Mouse (Mus musculus): ENCODE data around the gene Tnfsf9. TPM values are rescaled to one million over a fixed set of nuclear protein-coding genes. Genes with fewer than 3 reads are reported as not detected.
A peak's percentile ranks its signal among the peaks of the same experiment; 100 is the strongest.

Tnfsf9 gene
- polyA plus RNA-seq, 1 experiment: 3.3 TPM

DNA sequence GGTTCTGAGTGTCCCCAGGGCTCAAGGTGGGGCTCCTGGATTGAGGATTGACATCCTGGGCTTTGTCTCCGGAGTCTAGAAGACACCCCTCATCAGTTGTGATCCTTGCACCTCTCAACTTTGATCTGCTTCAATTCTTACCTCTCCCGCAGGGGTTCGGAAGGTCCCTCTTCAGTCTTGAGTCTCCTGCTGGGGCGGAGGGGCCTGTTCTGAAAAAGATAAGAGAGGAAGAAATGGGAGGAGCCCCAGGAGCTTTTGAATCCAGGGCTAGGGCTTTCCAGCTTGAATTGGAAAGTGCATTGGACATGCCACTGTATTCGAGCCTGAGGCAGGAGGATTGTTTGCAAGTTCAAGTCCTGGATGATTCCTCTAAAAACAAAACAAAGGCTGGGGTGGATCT lies 38.2 kb upstream of the Tnfsf9 start:
- Histone ChIP-seq H3K9me3 (no peaks in the 10 kb centered on the region), H3K4me1 (peaks cover 18% of the 10 kb centered on the region), H3K27me3 (replicated peaks) (peaks cover 26% of the 10 kb centered on the region), H3K4me3 (replicated peaks) (no peak overlapping the region), H3K36me3 (replicated peaks; ENCODE audit: low read length) (peaks cover 49% of the 10 kb centered on the region)
- TF ChIP-seq GATA1 (IDR thresholded peaks at IDR 0.05; ENCODE audit: borderline replicate concordance, low read length) (no peak), FLI1 (IDR thresholded peaks at IDR 0.05; ENCODE audit: low read length) (no peak)

DNA sequence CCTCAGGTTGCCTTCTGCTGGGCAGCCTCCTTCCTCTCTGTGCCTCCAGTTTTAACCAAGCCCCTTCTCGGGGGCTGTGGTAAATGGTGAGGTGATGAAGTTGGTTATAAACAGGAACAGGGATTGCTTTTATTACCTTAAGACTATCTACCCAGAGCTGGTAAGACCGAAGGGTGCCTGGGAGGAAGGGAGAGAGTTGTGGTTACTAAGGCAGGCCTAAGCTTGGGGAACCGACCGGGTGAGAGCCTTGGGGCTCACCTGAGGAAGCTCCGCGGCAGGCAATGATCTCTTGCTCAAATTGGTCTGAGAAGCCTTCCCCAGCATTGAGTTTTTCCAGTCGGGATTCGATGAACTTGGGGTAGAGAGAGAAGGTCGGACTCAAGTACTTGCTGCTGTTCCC lies 34.9 kb upstream of the Tnfsf9 start:
- H3K9me3 ChIP-seq: no peaks in the 10 kb centered on the region
- H3K36me3 ChIP-seq (replicated peaks; ENCODE audit: low read length): peaks cover 74% of the 10 kb centered on the region
- H3K4me1 ChIP-seq: peaks cover 3% of the 10 kb centered on the region; the same call in 1 of the 2 replicates
- TF ChIP-seq GATA1 (IDR thresholded peaks at IDR 0.05; ENCODE audit: borderline replicate concordance, low read length): no peak
- no peak for TF ChIP-seq FLI1 (IDR thresholded peaks at IDR 0.05; ENCODE audit: low read length)
- peaks cover 1% of the 10 kb centered on the region for H3K27me3 ChIP-seq (replicated peaks)
- H3K4me3 ChIP-seq (replicated peaks): no peak overlapping the region

DNA sequence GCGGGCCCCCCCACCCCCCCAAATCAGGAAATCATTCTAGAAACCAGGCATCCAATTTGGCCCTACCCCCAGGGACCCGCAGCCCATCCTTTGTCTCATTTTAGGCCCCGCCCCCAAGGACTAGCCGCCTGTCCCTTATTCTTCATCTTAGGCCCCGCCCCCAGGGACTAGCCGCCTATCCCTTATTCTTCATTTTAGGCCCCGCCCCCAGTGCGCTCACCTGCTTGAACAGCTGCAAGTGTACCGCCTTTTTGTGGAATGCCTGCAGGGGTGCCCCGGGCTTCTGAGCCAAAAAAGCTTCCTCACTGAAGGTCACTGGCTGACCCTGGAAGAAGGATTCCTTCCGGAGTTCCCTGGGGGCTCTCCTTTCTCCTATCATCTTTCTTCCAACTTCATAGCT lies 34.4 kb upstream of the Tnfsf9 start:
- no peaks in the 10 kb centered on the region for H3K9me3 ChIP-seq
- H3K4me3 ChIP-seq (replicated peaks): no peak overlapping the region
- H3K4me1 ChIP-seq: no peaks in the 10 kb centered on the region
- H3K27me3 ChIP-seq (replicated peaks): no peaks in the 10 kb centered on the region
- TF ChIP-seq FLI1 (IDR thresholded peaks at IDR 0.05; ENCODE audit: low read length) (no peak), GATA1 (IDR thresholded peaks at IDR 0.05; ENCODE audit: borderline replicate concordance, low read length) (no peak)
- H3K36me3 ChIP-seq (replicated peaks; ENCODE audit: low read length): peaks cover 73% of the 10 kb centered on the region

DNA sequence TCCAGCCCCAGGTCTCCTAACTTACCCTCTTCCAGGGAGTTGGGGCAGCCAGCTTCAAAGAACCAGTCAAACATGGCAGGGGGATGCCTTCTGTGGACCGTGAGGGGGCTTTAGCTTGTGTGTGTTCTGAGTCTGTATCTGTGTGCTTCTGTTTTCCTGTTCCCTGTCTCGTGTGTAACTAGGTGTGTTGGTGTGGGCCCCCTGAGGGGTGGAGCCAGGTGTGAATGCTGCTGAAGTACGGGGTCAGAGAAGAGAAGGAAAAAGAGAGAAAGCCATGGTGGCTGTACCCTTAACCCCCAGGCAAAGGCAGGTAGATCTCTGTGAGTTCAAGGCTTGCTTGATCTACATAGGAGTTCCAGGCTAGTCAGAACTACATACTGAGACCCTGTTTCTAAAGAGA lies 28.2 kb upstream of the Tnfsf9 start:
- Histone ChIP-seq H3K36me3 (replicated peaks; ENCODE audit: low read length) (peaks cover 57% of the 10 kb centered on the region), H3K9me3 (no peaks in the 10 kb centered on the region), H3K4me1 (peaks cover 57% of the 10 kb centered on the region), H3K4me3 (replicated peaks) (no peak overlapping the region), H3K27me3 (replicated peaks) (no peaks in the 10 kb centered on the region)
- TF ChIP-seq GATA1 (IDR thresholded peaks at IDR 0.05; ENCODE audit: borderline replicate concordance, low read length) (no peak), FLI1 (IDR thresholded peaks at IDR 0.05; ENCODE audit: low read length) (no peak)

DNA sequence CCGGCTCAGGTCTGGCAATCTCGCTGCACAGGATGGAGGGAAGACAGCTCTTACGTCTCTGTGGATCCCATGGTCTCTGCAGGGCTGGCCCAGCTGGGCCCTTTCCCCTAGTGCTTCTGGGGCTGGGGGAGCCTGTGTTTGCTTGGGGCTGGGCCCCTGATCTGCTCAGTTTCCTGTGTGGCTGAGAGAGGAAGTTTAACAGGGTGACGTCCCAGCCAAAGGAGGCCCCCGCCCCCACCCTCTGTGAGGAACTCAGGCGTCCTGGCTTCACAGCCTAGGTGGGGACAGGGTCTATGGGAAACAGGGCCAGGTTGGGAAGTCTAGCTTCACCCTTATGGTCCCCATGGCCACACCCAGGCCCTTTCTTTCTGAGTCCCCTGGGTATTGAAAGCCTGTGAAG lies 26.8 kb upstream of the Tnfsf9 start, which contains the start of gene Dennd1c:
Gene Dennd1c, minus strand, starts transcription at position 179 of the 400 bp plus-strand sequence.
- Histone ChIP-seq H3K27me3 (replicated peaks) (no peaks in the 10 kb centered on the region), H3K4me1 (peaks cover 60% of the 10 kb centered on the region), H3K9me3 (no peaks in the 10 kb centered on the region), H3K36me3 (replicated peaks; ENCODE audit: low read length) (peaks cover 53% of the 10 kb centered on the region), H3K4me3 (replicated peaks) (peak within 1 kb of the TSS; percentile 86)
- TF ChIP-seq FLI1 (IDR thresholded peaks at IDR 0.05; ENCODE audit: low read length) (no peak), GATA1 (IDR thresholded peaks at IDR 0.05; ENCODE audit: borderline replicate concordance, low read length) (no peak)

DNA sequence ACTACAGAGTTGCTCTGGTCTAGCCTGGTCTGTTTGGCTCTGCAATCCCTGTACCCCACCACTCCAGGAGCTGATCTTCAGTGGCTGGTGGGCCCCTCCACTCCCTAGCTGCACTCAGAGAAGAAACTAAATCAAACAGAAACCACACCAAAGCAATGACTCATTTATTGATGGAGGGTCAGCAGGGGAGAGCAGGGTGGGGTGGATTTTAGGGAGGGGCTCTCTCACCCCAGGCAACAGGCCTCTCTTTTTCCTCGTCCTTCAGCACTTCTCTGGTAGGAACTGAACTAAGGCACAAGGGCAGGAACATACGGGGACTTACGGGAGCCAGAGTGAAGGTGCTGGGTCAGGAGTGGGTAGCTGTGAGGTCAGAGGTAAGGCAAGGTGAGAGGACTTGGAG lies 25.2 kb upstream of the Tnfsf9 start:
- H3K9me3 ChIP-seq: no peaks in the 10 kb centered on the region
- H3K4me1 ChIP-seq: peaks cover 71% of the 10 kb centered on the region
- H3K4me3 ChIP-seq (replicated peaks): no peak overlapping the region
- H3K27me3 ChIP-seq (replicated peaks): peaks cover 2% of the 10 kb centered on the region
- H3K36me3 ChIP-seq (replicated peaks; ENCODE audit: low read length): peaks cover 45% of the 10 kb centered on the region
- TF ChIP-seq FLI1 (IDR thresholded peaks at IDR 0.05; ENCODE audit: low read length) (no peak), GATA1 (IDR thresholded peaks at IDR 0.05; ENCODE audit: borderline replicate concordance, low read length) (no peak)

DNA sequence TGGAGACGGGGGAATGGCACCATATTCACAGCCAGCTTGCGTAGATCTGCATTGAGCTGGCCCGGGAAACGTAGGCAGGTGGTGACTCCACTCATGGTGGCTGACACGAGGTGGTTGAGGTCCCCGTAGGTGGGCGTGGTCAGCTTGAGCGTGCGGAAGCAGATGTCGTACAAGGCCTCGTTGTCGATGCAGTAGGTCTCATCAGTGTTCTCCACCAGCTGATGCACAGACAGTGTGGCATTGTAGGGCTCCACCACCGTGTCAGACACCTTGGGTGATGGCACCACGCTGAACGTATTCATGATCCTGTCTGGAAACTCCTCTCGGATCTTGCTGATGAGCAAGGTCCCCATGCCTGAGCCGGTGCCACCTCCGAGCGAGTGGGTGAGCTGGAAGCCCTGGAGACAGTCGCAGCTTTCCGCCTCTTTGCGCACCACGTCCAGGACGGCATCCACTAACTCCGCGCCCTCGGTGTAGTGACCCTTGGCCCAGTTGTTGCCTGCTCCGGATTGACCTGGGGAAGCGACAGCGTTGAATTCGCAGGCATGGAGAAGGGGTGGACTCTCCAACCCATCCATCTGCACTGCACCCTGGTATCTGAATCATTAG lies 23.8 kb upstream of the Tnfsf9 start:
- H3K4me3 ChIP-seq (replicated peaks): peak overlapping the region; percentile 3
- no peak for TF ChIP-seq GATA1 (IDR thresholded peaks at IDR 0.05; ENCODE audit: borderline replicate concordance, low read length)
- no peak for TF ChIP-seq FLI1 (IDR thresholded peaks at IDR 0.05; ENCODE audit: low read length)
- H3K27me3 ChIP-seq (replicated peaks): peaks cover 4% of the 10 kb centered on the region
- H3K4me1 ChIP-seq: peaks cover 66% of the 10 kb centered on the region
- H3K36me3 ChIP-seq (replicated peaks; ENCODE audit: low read length): peaks cover 35% of the 10 kb centered on the region
- no peaks in the 10 kb centered on the region for H3K9me3 ChIP-seq

DNA sequence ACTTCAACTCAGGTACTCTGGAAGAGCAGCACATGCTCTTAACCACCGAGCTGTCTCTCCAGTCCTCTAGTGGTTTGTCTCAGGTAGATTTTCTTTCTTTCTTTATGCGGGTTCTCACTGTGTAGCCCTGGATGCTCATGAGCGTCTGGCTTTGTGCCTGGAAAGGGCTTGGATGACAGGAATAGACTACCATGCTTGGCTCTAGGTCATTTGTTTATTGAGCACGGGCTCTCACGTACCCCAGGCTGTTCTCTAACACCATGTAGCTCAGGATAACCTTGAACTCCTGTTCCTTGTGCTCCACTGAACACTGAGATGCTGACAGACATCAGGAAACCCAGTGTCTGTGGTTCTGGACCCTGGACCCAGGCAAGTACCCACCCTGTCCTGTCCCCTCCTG lies 22.6 kb upstream of the Tnfsf9 start:
- Histone ChIP-seq H3K4me3 (replicated peaks) (no peak overlapping the region), H3K36me3 (replicated peaks; ENCODE audit: low read length) (peaks cover 32% of the 10 kb centered on the region), H3K27me3 (replicated peaks) (peaks cover 11% of the 10 kb centered on the region), H3K4me1 (peaks cover 65% of the 10 kb centered on the region), H3K9me3 (no peaks in the 10 kb centered on the region)
- no peak for TF ChIP-seq GATA1 (IDR thresholded peaks at IDR 0.05; ENCODE audit: borderline replicate concordance, low read length)
- TF ChIP-seq FLI1 (IDR thresholded peaks at IDR 0.05; ENCODE audit: low read length): no peak

DNA sequence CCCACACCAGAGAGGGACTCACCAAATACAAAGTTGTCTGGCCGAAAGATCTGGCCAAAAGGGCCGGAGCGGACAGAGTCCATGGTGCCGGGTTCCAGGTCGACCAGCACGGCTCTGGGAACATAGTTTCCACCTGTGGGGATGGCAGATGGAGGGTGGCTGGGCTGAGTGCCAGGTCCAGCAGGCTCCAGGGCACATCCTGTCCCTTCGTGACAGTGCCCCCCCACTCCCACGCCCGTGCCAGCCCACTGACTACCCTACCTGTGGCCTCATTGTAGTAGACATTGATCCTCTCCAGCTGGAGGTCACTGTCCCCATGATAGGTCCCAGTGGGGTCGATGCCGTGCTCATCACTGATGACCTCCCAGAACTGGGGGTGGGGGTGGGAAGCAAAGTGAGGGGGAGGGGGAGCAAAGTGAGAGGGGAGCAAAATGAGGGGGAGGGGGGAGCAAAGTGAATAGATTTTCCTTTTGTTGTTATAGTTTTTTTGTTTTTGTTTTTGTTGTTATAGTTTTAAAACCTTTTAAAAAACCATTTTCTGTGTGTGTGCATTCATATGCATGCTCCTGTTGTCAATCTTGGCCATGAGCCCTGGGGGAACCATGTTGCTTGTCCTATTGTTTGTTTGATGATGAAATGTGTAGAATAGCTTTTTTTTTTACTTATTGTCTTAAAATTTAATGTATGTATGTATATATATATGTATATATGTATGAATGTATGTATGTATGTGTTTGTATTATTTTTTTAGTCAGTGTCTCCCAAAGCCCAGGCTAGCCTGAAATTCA lies 19.0 kb upstream of the Tnfsf9 start:
- H3K4me3 ChIP-seq (replicated peaks): no peak overlapping the region
- no peaks in the 10 kb centered on the region for H3K9me3 ChIP-seq
- no peak for TF ChIP-seq GATA1 (IDR thresholded peaks at IDR 0.05; ENCODE audit: borderline replicate concordance, low read length)
- no peak for TF ChIP-seq FLI1 (IDR thresholded peaks at IDR 0.05; ENCODE audit: low read length)
- H3K36me3 ChIP-seq (replicated peaks; ENCODE audit: low read length): peaks cover 17% of the 10 kb centered on the region
- H3K27me3 ChIP-seq (replicated peaks): peaks cover 15% of the 10 kb centered on the region
- peaks cover 39% of the 10 kb centered on the region for H3K4me1 ChIP-seq

Measured in megakaryocyte, embryonic 14.5 days (primary cell).